Mouse (Mus musculus): ENCODE data around the gene Rilpl1.

Rilpl1 gene

DNA sequence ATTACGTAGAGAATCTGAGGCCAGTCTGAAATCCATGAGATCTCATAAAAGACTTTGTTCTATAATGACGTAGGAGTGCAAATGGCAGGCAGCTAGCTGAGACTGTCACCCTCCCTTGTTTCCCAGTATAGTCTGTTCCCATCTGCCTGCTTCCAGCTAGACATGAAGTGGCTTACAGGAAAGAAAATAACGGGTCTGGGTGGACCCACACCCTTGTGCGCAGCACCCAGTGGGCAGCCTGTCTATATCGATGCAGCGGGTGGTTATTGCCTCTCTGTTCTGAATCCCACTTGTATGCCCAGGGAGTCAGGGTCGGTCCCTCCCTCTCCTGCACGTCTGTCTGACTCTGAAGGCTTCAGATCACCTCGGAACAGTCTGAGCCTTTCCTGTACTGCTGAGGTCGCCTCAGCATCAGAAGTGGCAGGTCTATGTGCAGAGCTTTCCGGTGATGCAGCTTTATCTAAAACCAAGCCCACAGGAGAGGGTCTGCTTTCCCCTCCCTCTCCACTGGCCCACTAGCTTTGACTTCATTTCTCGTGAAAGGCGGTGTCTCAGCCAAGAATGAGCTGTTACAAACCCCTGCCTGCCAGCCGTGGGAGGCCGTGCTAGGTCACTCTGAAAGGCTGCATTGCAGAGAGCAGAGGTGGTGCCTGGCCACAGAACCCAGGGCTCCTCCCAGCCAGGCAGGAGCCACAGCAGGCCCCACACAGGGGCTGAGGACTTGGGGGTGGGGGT lies 78.5 kb downstream of the Rilpl1 start:
- no peak for DNase-seq (ENCODE audit: low spot score)

- no peak for DNase-seq (ENCODE audit: low spot score)
These were observed 80.4 kb downstream of the Rilpl1 start for GRCm38 (mm10) chr5:124450641-124451340.

DNA sequence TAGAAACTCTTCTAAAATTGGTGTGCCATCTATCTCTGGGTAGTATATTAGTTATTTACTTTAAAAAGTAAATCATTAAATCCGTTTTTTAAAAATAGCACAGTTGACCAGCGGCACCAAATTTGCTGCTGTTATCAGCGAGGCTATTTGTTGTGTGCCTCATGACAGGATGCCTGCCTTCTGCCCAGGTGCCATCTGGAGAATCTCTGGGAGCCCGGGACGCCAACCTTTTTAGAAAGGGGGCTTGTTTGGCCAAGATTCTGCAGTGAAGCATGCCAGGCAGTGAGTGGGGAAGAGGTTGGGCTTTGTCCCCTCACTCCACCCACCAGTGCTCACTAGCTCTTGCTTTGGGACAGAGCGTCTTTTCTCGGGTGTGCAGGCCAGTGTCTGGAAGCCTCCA lies 81.1 kb downstream of the Rilpl1 start:
- DNase-seq (ENCODE audit: low spot score): no peak

DNA sequence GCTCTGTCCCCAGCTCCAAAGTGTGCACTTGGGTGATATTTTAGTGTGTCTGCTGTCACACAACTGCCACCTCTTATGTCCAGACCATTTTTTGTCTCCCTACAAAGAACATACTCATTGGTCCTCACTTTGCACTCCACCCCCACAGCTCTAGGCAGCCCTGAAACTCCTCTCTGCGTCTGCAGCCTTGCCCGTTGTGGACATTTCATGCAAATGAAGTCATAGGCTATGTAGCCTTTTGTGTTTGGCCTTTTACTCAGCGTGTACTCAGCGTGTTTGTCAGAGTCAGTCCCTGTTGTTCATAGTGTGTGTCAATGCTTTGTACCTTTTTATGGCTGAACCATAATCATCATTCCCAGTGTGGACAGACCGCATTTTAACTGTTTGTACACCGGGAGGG lies 81.7 kb downstream of the Rilpl1 start:
- DNase-seq (ENCODE audit: low spot score): no peak

DNA sequence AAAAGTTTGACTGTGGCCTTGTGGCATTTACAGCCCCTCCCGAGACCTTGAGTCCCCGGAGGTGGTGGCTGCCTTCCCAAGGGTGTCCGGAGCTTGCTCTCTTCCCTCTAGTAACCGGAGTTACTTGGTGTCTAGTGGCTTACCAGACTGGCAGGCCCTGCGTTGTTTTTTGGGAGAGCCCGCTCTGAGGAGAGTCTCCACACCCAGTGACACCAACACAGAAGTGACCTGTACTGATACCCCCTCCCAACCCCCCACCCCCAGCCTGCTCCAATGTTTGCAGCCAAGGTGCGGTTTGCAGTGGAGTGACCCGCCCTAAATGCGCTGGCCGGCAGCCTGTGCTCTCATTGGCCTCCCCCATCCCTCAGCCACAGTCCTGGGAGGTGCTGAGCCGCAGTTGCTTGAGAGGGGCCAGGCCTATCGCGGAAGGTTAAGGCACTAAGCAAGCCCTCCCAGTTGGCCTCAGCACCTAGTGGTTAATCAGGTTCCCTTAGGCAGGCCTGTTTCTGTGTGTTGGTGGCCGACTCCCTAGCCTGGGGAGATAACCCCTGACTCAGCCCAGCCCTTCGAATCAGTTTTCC lies 84.8 kb downstream of the Rilpl1 start:
- DNase-seq (ENCODE audit: low spot score): no peak

GRCm38 (mm10) chr5:124445621-124446293 lies 85.4 kb downstream of the Rilpl1 start:
- DNase-seq (ENCODE audit: low spot score): no peak

- no peak for DNase-seq (ENCODE audit: low spot score)
These were observed 86.3 kb downstream of the Rilpl1 start for GRCm38 (mm10) chr5:124444661-124445561.

DNA sequence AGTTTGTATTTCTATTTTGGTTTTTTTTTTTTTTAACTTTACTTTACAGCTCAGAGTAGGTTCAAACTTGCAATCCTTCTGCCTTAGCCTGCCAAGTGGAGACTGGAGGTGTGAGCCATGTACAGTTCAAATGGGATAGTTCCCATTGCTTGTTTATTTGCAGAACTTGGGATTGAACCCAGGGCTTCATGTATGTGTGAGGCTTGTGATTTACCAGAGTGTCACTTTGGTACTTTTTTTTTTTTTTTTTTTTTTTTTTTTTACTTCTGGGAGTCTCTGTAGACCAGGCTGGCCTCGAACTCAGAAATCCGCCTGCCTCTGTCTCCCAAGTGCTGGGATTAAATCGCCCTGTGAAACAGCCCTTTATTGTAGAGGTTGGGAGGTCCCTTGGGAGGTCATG lies 87.0 kb downstream of the Rilpl1 start:
- no peak for DNase-seq (ENCODE audit: low spot score)

Data from left cerebral cortex, adult 11 months (tissue).